Mouse (Mus musculus): ENCODE data around the gene Fam118b. TPM values are rescaled to one million over a fixed set of nuclear protein-coding genes. Genes with fewer than 3 reads are reported as not detected.

The Fam118b gene
- polyA plus RNA-seq, 1 experiment from 2014 or later, result 35.5 TPM

DNA sequence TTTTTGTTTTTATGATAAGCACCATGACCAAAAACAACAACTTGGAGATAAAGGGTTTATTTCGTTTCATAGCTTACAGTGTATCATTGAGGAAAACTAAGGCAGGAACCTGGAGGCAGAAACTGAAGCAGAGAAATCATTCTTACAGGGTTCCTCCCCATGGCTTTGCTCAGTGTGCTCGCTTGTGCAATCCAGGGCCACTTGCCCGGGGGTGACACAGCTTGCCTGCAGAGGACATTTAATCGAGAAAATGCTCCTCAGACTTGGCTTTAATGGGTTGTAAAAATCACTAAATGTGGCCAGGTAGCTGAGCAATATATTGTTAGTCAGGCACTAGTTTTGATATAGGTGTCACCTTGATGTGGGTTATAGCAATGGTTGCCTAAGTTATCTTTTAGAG, 10.8 kb upstream of the Fam118b start:
- Histone ChIP-seq H3K36me3 (ENCODE audit: control insufficient read depth, insufficient read depth, low read length) (peaks cover 22% of the 10 kb centered on the region), H3K27me3 (ENCODE audit: control insufficient read depth, insufficient read depth, low read depth, low read length) (no peaks in the 10 kb centered on the region)

DNA sequence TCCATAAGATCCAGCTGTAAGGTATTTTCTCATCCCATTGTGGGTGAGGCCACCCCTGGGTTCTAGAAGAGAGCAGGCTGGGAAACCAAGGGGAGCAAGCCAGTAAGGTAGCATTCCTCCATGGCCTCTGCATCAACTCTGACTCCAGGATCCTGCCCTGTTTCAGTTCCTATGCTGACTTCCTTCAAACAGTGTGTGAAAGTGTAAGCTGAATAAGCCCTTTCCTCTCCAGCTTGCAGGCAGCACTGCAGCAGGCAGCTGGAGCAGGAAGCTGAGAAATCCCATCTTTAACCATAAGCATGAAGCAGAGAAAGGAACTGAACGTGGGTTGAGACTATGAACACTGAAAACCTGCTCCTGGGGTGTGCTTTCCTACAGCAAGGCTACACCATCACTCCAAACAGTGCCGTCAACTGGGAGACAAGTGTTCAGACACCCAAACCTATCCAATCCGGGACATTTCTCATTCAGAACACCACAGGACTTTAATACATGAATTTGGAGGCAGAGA, 10.3 kb upstream of the Fam118b start:
- no peak for ATAC-seq (ENCODE audit: low read depth)
- Histone ChIP-seq H3K4me2 (ENCODE audit: low read depth, low read length) (no peak overlapping the region), H3K27me3 (ENCODE audit: control insufficient read depth, insufficient read depth, low read depth, low read length) (no peaks in the 10 kb centered on the region), H3K27ac (ENCODE audit: low read length) (no peak overlapping the region), H3K4me1 (replicated peaks; ENCODE audit: control insufficient read depth, insufficient read depth, low read length) (no peaks in the 10 kb centered on the region; the same call in 1 of the 2 replicates), H3K4me3 (ENCODE audit: low read length) (no peak overlapping the region), H3K36me3 (ENCODE audit: control insufficient read depth, insufficient read depth, low read length) (peaks cover 28% of the 10 kb centered on the region), H3K9ac (ENCODE audit: low read length) (no peak overlapping the region), H3K9me3 (ENCODE audit: control insufficient read depth, low read length) (no peaks in the 10 kb centered on the region)
- 73% methylated on average over 3 of the region's 3 CpGs for WGBS

More for the DNA sequence above, 10.8 kb upstream of the Fam118b start:
- Histone ChIP-seq H3K9ac (ENCODE audit: low read length) (no peak overlapping the region), H3K4me2 (ENCODE audit: low read depth, low read length) (no peak overlapping the region), H3K27ac (ENCODE audit: low read length) (no peak overlapping the region), H3K4me3 (ENCODE audit: low read length) (no peak overlapping the region), H3K9me3 (ENCODE audit: control insufficient read depth, low read length) (no peaks in the 10 kb centered on the region), H3K4me1 (replicated peaks; ENCODE audit: control insufficient read depth, insufficient read depth, low read length) (no peaks in the 10 kb centered on the region; the same call in 1 of the 2 replicates)
- no peak for ATAC-seq (ENCODE audit: low read depth)
- WGBS, result 80% methylated on average over 4 of the region's 4 CpGs

DNA sequence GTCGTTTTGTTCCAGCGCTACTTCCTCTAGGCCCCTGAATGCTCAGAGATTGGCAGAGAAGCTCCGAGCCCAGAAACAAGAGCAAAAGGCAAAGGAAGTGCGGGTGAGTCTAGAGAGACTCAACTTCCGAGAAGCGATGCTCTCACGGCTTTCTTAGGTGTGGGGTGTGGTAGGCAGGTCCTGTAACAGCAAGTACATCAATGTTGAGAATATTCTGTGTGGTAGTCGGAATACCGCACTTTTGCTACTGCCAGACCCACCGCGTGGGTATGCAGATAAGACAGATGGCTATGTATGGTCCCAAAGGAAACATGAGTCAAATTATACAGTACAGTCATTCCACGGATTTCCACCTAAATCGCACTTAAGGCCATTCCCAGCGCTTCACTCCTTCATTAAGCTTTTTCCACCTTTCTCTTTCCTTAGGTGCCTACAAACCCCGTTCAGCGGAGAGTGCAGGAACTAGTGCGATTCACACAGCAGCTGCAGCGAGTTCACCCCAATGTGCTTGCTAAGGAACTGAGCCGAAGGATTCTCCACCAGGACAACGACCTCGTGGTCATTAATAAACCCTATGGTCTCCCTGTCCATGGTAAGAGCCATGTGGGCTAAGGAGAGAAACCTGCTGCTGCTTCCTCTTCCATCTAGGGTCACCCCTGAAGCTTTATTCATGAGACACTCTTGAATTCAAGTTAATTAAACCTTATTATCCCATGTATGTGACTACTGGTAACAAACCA, 541 bp upstream of the Fam118b start:
- Histone ChIP-seq H3K36me3 (ENCODE audit: control insufficient read depth, insufficient read depth, low read length) (peaks cover 13% of the 10 kb centered on the region), H3K4me1 (replicated peaks; ENCODE audit: control insufficient read depth, insufficient read depth, low read length) (peaks cover 15% of the 10 kb centered on the region), H3K4me2 (ENCODE audit: low read depth, low read length) (peak overlapping the region; percentile 75), H3K4me3 (ENCODE audit: low read length) (peak overlapping the region; percentile 87), H3K27me3 (ENCODE audit: control insufficient read depth, insufficient read depth, low read depth, low read length) (no peaks in the 10 kb centered on the region), H3K27ac (ENCODE audit: low read length) (no peak overlapping the region), H3K9me3 (ENCODE audit: control insufficient read depth, low read length) (no peaks in the 10 kb centered on the region), H3K9ac (ENCODE audit: low read length) (peak overlapping the region; percentile 85)
- WGBS, result under 1% methylated on average over 21 of the region's 21 CpGs
- peak; percentile 39 for ATAC-seq (ENCODE audit: low read depth)

DNA sequence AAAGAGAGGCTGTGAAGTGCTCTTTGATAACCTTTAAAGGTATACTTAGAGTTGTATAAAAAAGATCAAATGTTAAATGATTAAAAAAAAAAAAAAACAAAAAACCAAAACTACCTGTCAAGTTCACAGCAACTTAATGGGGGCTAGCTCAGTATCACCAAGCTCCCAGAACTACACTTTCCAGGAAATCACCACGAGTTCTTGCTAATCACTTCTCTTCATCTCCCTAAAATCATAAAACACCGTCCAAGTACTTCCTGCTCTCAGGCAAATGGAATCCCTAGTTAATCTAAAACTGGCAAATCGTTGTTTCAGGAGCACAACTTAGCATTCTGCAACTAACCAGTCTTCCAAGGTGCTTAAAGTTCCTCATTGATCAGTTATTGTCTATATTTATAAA, 3.1 kb downstream of the Fam118b start:
- 0 out of 2 replicates have a peak, but pooled peaks cover 3% of the 10 kb centered on the region for H3K36me3 ChIP-seq (ENCODE audit: control insufficient read depth, insufficient read depth, low read length)
- H3K4me2 ChIP-seq (ENCODE audit: low read depth, low read length), result no peak overlapping the region
- H3K9me3 ChIP-seq (ENCODE audit: control insufficient read depth, low read length), result no peaks in the 10 kb centered on the region
- H3K4me1 ChIP-seq (replicated peaks; ENCODE audit: control insufficient read depth, insufficient read depth, low read length), result peaks cover 15% of the 10 kb centered on the region
- H3K9ac ChIP-seq (ENCODE audit: low read length), result no peak overlapping the region
- ATAC-seq (ENCODE audit: low read depth), result no peak
- H3K27me3 ChIP-seq (ENCODE audit: control insufficient read depth, insufficient read depth, low read depth, low read length), result no peaks in the 10 kb centered on the region
- no peak overlapping the region for H3K27ac ChIP-seq (ENCODE audit: low read length)
- 39% methylated on average over 3 of the region's 3 CpGs for WGBS
- no peak overlapping the region for H3K4me3 ChIP-seq (ENCODE audit: low read length)

DNA sequence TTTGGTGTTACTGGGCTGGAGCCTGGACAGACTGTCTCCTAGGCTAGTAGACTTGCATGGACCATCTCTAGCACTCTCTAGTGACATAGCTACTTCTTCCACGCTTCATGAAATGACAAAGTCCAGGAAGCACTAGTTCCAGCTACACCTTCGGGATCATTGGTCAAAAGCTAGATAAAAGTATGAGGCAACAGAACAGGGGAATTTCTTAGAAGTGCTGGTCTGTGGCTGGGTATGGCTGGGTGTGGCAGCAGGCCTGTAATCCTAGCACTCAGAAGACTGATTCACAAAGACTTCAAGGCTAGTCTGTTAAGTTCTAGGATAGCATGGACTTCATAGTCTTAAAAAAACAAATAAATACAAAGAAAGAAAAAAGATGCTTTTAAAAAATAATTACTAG, 4.2 kb downstream of the Fam118b start:
- no peak for ATAC-seq (ENCODE audit: low read depth)
- Histone ChIP-seq H3K4me1 (replicated peaks; ENCODE audit: control insufficient read depth, insufficient read depth, low read length) (peaks cover 11% of the 10 kb centered on the region), H3K36me3 (ENCODE audit: control insufficient read depth, insufficient read depth, low read length) (0 out of 2 replicates have a peak, but pooled peaks cover 3% of the 10 kb centered on the region), H3K9me3 (ENCODE audit: control insufficient read depth, low read length) (no peaks in the 10 kb centered on the region), H3K4me2 (ENCODE audit: low read depth, low read length) (no peak overlapping the region), H3K4me3 (ENCODE audit: low read length) (no peak overlapping the region), H3K27ac (ENCODE audit: low read length) (no peak overlapping the region), H3K27me3 (ENCODE audit: control insufficient read depth, insufficient read depth, low read depth, low read length) (no peaks in the 10 kb centered on the region), H3K9ac (ENCODE audit: low read length) (no peak overlapping the region)
- WGBS, result 94% methylated on average over 2 of the region's 2 CpGs

DNA sequence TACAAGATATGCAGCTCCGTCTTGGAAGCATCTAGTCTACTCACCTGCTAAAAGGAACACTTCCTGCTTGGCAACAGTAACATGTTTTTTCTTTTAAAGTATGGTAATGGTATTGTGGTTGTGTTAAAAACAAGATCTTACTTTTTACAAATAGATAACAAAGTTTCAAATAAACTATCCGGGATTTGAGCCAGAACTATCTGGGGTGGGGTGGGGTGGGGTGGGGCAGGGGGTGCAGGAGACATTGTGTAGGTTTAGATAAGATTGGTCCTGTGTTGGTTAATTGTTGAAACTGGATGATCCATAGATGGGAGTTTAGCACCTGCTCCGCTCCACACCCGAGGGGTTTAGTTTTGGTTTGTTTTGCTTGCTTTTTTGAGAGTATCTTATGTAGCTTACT, 5.2 kb downstream of the Fam118b start:
- no peak for ATAC-seq (ENCODE audit: low read depth)
- no peak overlapping the region for H3K4me3 ChIP-seq (ENCODE audit: low read length)

DNA sequence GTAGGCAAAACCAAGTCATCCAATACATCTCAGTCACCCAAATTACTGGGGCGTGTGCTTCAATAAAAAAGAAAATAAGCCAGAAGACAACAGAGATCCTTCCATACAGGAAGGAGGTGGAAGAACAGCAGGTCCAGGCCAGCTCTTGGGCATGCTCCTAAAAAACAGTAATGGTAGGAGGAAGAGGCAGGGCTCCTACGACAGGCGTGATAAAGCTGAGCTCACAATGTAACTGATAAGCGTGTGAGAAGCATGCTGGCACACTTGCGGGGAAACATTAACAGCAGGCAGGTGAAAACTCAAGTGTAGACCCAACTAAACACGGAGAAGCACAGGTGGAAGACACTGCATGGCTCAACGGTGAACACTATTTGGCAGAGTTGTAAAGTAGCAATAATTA, 10.2 kb downstream of the Fam118b start:
- H3K4me2 ChIP-seq (ENCODE audit: low read depth, low read length), result no peak overlapping the region
- H3K4me3 ChIP-seq (ENCODE audit: low read length), result no peak overlapping the region
- H3K27me3 ChIP-seq (ENCODE audit: control insufficient read depth, insufficient read depth, low read depth, low read length), result no peaks in the 10 kb centered on the region
- H3K27ac ChIP-seq (ENCODE audit: low read length), result no peak overlapping the region
- H3K9ac ChIP-seq (ENCODE audit: low read length), result no peak overlapping the region
- ATAC-seq (ENCODE audit: low read depth), result no peak
- H3K9me3 ChIP-seq (ENCODE audit: control insufficient read depth, low read length), result no peaks in the 10 kb centered on the region
- no peaks in the 10 kb centered on the region for H3K4me1 ChIP-seq (replicated peaks; ENCODE audit: control insufficient read depth, insufficient read depth, low read length)
- 83% methylated on average over 7 of the region's 7 CpGs for WGBS
- H3K36me3 ChIP-seq (ENCODE audit: control insufficient read depth, insufficient read depth, low read length), result 0 out of 2 replicates have a peak, but pooled peaks cover 3% of the 10 kb centered on the region

More for the DNA sequence above, 5.2 kb downstream of the Fam118b start:
- Histone ChIP-seq H3K4me2 (ENCODE audit: low read depth, low read length) (no peak overlapping the region), H3K9ac (ENCODE audit: low read length) (no peak overlapping the region), H3K4me1 (replicated peaks; ENCODE audit: control insufficient read depth, insufficient read depth, low read length) (peaks cover 8% of the 10 kb centered on the region), H3K27ac (ENCODE audit: low read length) (no peak overlapping the region), H3K36me3 (ENCODE audit: control insufficient read depth, insufficient read depth, low read length) (0 out of 2 replicates have a peak, but pooled peaks cover 3% of the 10 kb centered on the region), H3K27me3 (ENCODE audit: control insufficient read depth, insufficient read depth, low read depth, low read length) (no peaks in the 10 kb centered on the region), H3K9me3 (ENCODE audit: control insufficient read depth, low read length) (no peaks in the 10 kb centered on the region)
- 69% methylated on average over 4 of the region's 4 CpGs for WGBS

DNA sequence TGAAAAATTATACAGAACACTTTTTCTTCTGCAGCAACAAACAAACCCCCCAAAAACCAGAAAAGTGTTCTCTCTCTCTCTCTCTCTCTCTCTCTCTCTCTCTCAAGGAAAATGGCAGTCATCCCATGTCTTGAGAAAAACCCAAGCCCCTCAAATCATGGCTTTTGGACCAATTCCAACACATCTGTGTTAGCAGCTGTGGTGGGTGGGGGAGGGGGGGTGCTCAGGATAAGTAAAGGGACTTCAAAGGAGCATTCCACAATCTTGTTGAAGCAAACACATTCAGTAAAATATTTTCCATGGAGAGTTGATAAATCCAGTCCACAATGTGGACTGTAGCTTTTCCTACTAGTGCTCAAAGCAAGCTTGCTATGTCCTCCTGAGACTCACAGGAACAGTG, 18.1 kb downstream of the Fam118b start:
- ATAC-seq (ENCODE audit: low read depth), result no peak
- Histone ChIP-seq H3K4me3 (ENCODE audit: low read length) (no peak overlapping the region), H3K27ac (ENCODE audit: low read length) (no peak overlapping the region), H3K9me3 (ENCODE audit: control insufficient read depth, low read length) (no peaks in the 10 kb centered on the region), H3K9ac (ENCODE audit: low read length) (no peak overlapping the region), H3K4me1 (replicated peaks; ENCODE audit: control insufficient read depth, insufficient read depth, low read length) (peaks cover 2% of the 10 kb centered on the region; the same call in 1 of the 2 replicates), H3K4me2 (ENCODE audit: low read depth, low read length) (no peak overlapping the region), H3K27me3 (ENCODE audit: control insufficient read depth, insufficient read depth, low read depth, low read length) (no peaks in the 10 kb centered on the region), H3K36me3 (ENCODE audit: control insufficient read depth, insufficient read depth, low read length) (no peaks in the 10 kb centered on the region)

DNA sequence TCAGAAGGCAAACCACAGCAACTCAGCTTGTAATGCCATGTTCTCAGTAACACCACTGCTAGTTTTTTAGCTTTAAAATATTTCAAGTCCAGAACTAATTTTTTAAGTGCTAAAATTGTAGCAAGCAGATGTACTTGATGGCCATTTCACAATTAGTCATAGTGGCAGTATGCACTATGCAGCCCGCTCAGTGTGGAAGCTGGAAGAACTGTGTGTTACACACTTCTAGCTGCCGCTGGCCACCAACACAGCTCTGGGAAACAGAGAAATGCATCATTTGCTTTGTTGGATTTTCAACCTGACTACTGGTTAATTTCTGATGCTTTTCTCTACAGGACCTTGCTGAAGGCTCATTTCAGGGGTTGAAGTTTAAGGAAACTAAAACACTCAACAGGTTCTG, 20.2 kb downstream of the Fam118b start:
- WGBS, result 93% methylated on average over 2 of the region's 2 CpGs
- Histone ChIP-seq H3K4me1 (replicated peaks; ENCODE audit: control insufficient read depth, insufficient read depth, low read length) (peaks cover 2% of the 10 kb centered on the region; the same call in 1 of the 2 replicates), H3K4me3 (ENCODE audit: low read length) (no peak overlapping the region), H3K9me3 (ENCODE audit: control insufficient read depth, low read length) (no peaks in the 10 kb centered on the region), H3K27ac (ENCODE audit: low read length) (no peak overlapping the region), H3K9ac (ENCODE audit: low read length) (no peak overlapping the region), H3K36me3 (ENCODE audit: control insufficient read depth, insufficient read depth, low read length) (no peaks in the 10 kb centered on the region), H3K4me2 (ENCODE audit: low read depth, low read length) (no peak overlapping the region), H3K27me3 (ENCODE audit: control insufficient read depth, insufficient read depth, low read depth, low read length) (no peaks in the 10 kb centered on the region)
- no peak for ATAC-seq (ENCODE audit: low read depth)
